Mouse (Mus musculus) adrenal gland (tissue): ENCODE measurements around the gene Glt28d2.

Experiments used
- intact Hi-C: fragments of 180-260 bp; cut with DNase I; formaldehyde crosslinking; loops from one replicate; pipeline ENCODE4 v1.15.1; 2025
- long read RNA-seq, 2 experiments: library from polyadenylated mRNA; unstranded; transcript quantifications; one replicate each; pipeline ENCODE4 v2.0.0; 2020; ENCODE audit warnings: borderline replicate concordance in 1 of 2; ENCODE audit not compliant: insufficient replicate concordance in 1 of 2

Glt28d2 gene
- long read RNA-seq, experiment 1, partial matches to known transcripts = 0 of 1 reads
- long read RNA-seq, experiment 1, other reads (novel, unspliced or antisense) = 0 of 1 reads
- long read RNA-seq, experiment 2, partial matches to known transcripts = 0 of 2 reads
- long read RNA-seq, experiment 2, other reads (novel, unspliced or antisense) = 0 of 2 reads

- intact Hi-C loops = no loop called here
Observed at GRCm38 (mm10) chr3:85887239-85887827, at the start of gene Glt28d2, which contains the start of gene Gm37240. Glt28d2 (minus strand) TSS chr3:85887516. Gm37240 (minus strand) TSS chr3:85887518.

- intact Hi-C loops = no loop called here
Observed at GRCm38 (mm10) chr3:85933586-85933985, 46.3 kb upstream of the Glt28d2 start.

- intact Hi-C loops = no loop called here
Observed at GRCm38 (mm10) chr3:85931859-85932258, 44.5 kb upstream of the Glt28d2 start.

GRCm38 (mm10) chr3:85930671-85931255 is 43.4 kb upstream of the Glt28d2 start:
- intact Hi-C loops = no loop called here

GRCm38 (mm10) chr3:85929711-85930110 is 42.4 kb upstream of the Glt28d2 start:
- intact Hi-C loops = loop anchor here (10.0 kb wide), 2 partner anchors 355 to 1005 kb away; partner anchors contain the start of gene Gatb

- intact Hi-C loops = loop anchor here (10.0 kb wide), 2 partner anchors 353 to 1003 kb away; partner anchors contain the start of gene Gatb
Observed at GRCm38 (mm10) chr3:85928140-85928611, 40.9 kb upstream of the Glt28d2 start.

GRCm38 (mm10) chr3:85927296-85927695 is 40.0 kb upstream of the Glt28d2 start:
- intact Hi-C loops = loop anchor here (10.0 kb wide), 2 partner anchors 352 to 1002 kb away; partner anchors contain the start of gene Gatb

- intact Hi-C loops = loop anchor here (2.0 to 10.0 kb wide), 4 partner anchors 203 to 999 kb away; partner anchors contain the start of gene Gatb
Observed at GRCm38 (mm10) chr3:85923954-85924945, 36.9 kb upstream of the Glt28d2 start.

GRCm38 (mm10) chr3:85923343-85923742 is 36.0 kb upstream of the Glt28d2 start:
- intact Hi-C loops = loop anchor here (5.0 to 10.0 kb wide), 3 partner anchors 204 to 999 kb away; partner anchors contain the start of gene Gatb

GRCm38 (mm10) chr3:85922331-85922730 is 35.0 kb upstream of the Glt28d2 start:
- intact Hi-C loops = loop anchor here (5.0 to 10.0 kb wide), 3 partner anchors 205 to 998 kb away; partner anchors contain the start of gene Gatb

- intact Hi-C loops = loop anchor here (5.0 to 10.0 kb wide), 3 partner anchors 207 to 996 kb away; partner anchors contain the start of gene Gatb
Observed at GRCm38 (mm10) chr3:85920671-85921070, 33.4 kb upstream of the Glt28d2 start.

GRCm38 (mm10) chr3:85917600-85917999 is 30.3 kb upstream of the Glt28d2 start:
- intact Hi-C loops = no loop called here

- intact Hi-C loops = no loop called here
Observed at GRCm38 (mm10) chr3:85914806-85915205, 27.5 kb upstream of the Glt28d2 start.

GRCm38 (mm10) chr3:85907136-85907535 is 19.8 kb upstream of the Glt28d2 start:
- intact Hi-C loops = no loop called here

GRCm38 (mm10) chr3:85904371-85904770 is 17.1 kb upstream of the Glt28d2 start:
- intact Hi-C loops = no loop called here

- intact Hi-C loops = no loop called here
Observed at GRCm38 (mm10) chr3:85895020-85895419, 7.7 kb upstream of the Glt28d2 start.

- intact Hi-C loops = no loop called here
Observed at GRCm38 (mm10) chr3:85891571-85891970, 4.3 kb upstream of the Glt28d2 start.

- intact Hi-C loops = no loop called here
Observed at GRCm38 (mm10) chr3:85888221-85888671, 930 bp upstream of the Glt28d2 start.

GRCm38 (mm10) chr3:85886636-85887238 is 579 bp downstream of the Glt28d2 start:
- intact Hi-C loops = no loop called here

- intact Hi-C loops = no loop called here
Observed at GRCm38 (mm10) chr3:85885906-85886305, 1.4 kb downstream of the Glt28d2 start.
